Mouse (Mus musculus) megakaryocyte, adult 5-6 weeks (primary cell): Measurements from ENCODE around the gene Arhgap44. TPM values are rescaled to one million over a fixed set of nuclear protein-coding genes. Genes with fewer than 3 reads are reported as not detected.

Source experiments
- ATAC-seq: 2 replicates; pipeline ENCODE4 v1.8.0; 2016; ENCODE audit warnings: mild to moderate bottlenecking, inconsistent platforms; ENCODE audit not compliant: poor library complexity, severe bottlenecking
- total RNA-seq, 2 experiments: library from RNA; stranded (forward) in 1 of 2; stranded (reverse) in 1 of 2; fragments of 153-499, 151-499 nt in 1 of 2; fragments of 221-1000, 200-1000 nt in 1 of 2; gene quantifications; 2 replicates each; pipeline versions ENCODE4 v1.2.3 to v1.2.4; 2015 to 2017

The Arhgap44 gene
- total RNA-seq, 2 experiments from 2014 or later = not detected

GRCm38 (mm10) chr11:65016754-65017153, 146.0 kb downstream of the Arhgap44 start:
- no peak for ATAC-seq

DNA sequence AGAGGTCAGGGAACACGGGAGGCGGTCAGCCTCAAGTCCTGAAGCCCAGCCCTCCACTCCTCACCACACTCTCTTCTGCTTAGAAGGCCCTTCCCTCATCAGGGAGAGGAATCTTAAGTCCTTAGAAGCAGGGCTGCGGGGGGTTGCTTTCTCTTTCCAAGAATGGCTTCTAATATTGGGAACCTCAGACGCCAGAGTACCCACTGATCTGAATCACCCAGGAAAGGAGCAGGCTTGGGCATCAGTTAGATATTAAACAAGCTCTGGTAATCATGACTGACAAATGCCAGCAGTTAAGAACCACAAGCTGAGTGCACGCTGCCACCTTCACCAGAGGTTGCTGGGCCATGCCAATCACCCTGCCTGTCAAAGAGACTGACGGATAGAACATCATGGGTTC, 148.9 kb downstream of the Arhgap44 start:
- no peak for ATAC-seq

- no peak for ATAC-seq
These were observed 156.7 kb downstream of the Arhgap44 start for GRCm38 (mm10) chr11:65006047-65006446.

GRCm38 (mm10) chr11:65004836-65005235, 157.9 kb downstream of the Arhgap44 start:
- ATAC-seq = no peak

DNA sequence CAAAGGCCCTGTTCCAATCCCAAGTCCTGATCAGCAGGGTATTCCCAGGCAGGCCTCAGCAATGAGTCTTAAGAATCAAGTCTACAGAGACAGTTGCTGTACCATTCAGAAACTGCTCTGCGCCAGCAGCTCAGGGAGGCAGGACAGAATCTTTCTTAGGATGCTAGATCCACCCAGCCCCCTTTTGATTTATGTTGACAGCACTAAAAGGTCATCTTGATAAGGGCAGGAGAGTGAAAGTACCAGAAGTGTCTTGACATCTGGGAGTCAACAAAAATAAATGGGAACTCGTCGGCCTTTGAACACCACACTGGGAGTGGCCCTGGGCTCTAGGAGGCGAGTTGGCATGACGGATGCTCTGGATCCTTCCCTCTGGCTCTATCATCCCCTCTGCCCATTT, 159.2 kb downstream of the Arhgap44 start:
- ATAC-seq = no peak

DNA sequence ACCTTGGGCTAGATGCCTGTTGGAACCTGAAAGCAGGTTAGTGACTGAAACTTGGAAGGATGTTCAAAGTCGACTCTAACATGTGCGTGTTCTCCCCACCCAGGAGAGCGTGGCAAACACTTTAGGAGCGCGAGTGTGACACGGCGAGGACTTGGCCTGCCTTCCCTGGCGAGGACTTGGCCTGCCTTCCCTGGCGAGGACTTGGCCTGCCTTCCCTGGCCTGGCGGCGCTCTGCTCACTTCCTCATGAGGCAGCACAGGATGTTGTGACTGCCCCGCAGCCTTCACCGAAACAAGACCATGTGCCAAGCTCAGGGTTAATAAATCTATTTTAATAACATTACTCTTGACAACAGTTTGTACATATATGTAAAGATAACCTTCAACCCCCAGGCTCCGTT, 161.0 kb downstream of the Arhgap44 start:
- no peak for ATAC-seq

- ATAC-seq = no peak
These were observed 163.1 kb downstream of the Arhgap44 start for GRCm38 (mm10) chr11:64999685-65000084.

DNA sequence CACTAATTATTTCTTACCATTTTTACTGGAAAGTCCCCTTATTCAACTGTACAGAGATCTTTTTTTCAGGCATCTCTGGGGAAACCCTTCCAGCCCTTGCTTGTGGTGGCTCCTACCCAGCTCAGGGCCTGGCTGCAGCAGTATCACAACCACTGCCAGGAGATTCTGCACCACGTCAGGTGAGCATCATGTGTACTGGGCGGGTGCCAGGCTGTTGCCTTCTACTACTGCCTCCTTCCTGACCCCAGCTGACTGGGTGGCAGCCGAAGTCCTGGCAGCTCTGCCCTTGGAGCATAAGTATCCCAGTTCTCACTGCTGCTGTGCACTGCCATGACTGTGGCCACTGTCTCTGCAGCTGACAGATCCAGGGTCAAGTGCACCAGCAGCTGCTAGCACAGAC, 164.3 kb downstream of the Arhgap44 start:
- no peak for ATAC-seq

DNA sequence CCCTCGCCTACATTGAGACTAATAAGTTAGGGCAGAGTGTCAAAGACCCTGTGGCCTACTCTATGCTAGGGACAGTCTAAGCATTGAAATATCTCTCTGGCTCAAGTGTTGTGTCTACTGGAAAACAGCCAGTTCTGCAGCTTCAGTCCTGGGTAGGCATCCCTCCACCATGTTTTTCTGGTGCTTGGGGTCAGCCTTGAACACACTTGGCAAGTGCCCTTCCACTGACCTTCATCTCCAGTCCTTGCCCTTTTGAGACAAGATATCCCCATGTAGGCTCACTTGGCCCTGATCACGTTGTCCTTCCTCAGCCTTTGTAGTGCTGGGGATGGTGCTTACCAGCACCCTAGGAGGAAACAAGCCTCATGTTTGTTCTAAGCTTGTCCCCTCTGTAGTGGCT, 174.2 kb downstream of the Arhgap44 start:
- no peak for ATAC-seq

DNA sequence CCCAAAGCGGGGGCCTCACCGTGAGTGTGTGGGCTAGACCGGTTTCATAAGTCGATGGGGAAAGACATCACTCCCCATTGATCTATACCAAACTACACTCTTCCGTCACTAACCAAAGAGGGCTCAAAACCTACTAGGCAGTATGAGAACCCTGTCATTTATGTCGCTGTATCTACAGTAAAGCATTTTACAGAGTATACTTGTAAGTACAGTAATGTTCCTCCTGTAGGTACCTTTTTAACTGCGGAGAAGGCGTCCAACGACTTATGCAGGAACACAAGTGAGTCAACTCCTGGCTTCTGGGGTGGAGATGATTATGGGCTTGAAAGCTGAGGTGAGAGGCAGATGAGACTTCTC, 183.3 kb downstream of the Arhgap44 start:
- no peak for ATAC-seq

- ATAC-seq = peak; percentile 99
These were observed 183.9 kb downstream of the Arhgap44 start, which contains the start of gene Elac2 for GRCm38 (mm10) chr11:64978720-64979488. Elac2 (plus strand) TSS chr11:64979038.

DNA sequence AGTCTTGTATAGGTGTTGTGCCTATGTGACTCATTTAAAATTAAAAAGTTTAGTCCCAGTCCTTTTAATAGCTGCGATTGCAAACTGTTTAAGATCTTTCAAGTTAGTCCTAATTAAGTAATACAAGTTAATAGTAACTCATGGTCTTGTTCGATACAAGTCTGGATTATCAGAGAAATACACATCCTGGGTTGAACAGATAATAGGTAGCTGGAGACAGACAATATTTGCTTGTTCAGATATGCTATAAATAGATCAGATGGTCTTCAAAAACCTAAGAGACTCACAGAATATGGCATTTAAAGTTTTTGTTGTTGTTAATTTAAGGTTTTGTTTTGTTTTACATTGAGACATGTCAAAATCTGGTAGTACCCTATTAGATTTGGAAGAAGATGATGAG, 190.3 kb downstream of the Arhgap44 start:
- ATAC-seq = no peak

GRCm38 (mm10) chr11:64971471-64971988, 191.2 kb downstream of the Arhgap44 start:
- ATAC-seq = no peak

GRCm38 (mm10) chr11:64968939-64969342, 193.8 kb downstream of the Arhgap44 start:
- no peak for ATAC-seq

DNA sequence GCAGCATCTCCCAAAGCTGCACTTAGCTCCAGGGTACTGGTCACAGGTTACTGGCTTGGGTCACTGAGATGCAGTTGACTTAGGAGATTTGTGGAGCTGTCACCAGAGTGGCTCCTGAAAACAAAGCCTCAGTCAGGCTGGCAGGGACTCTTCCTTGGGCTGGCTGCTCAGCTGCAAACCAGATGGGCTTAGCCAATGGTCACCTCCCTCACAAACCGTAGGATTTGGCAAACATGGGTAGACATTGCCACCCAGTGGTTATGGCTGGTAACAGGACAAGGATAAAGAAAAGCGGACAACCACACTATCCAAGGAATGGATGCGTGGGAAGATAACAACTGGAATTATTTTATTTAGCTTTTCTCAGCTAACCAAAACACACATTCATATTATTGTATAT, 194.3 kb downstream of the Arhgap44 start:
- peak; percentile 63; the same call in 1 of the 2 replicates for ATAC-seq

- ATAC-seq = no peak
These were observed 200.1 kb downstream of the Arhgap44 start for GRCm38 (mm10) chr11:64962629-64963028.

DNA sequence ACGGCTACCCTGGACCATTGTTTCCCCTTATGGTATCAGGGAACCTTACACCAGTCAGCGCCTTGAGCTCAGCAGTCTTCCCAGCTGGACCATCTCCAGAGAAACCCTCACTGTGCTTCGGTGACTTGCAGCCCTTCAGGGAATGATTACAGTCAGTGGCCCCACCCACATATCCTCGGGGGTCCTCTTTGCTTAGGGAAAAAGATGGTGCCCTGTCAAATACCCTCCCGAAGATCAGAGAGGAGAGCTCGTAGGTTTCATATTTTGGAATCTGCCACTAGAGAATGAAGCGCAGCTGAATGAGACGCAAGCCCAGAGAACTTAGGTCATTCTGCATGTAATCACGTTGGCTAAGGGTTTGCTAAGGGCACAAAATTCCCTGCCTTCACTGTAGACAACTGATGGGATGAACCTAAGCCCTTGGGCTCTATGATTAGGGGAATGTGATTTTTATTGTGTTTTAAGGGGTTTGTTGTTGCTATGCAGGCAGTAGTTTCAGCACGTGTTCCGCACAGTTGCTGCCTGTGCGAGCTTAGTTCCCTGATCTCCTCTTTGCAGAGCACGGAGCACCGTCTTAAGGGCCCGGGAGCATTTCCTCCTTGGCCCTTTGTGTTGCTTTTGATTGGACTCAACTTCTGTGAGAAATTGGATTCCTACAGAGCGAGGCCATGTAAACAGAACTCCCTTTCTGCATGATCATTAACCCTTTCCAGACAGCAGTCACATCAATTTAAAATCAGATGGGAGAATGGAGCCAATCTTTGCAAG, 205.6 kb downstream of the Arhgap44 start:
- ATAC-seq = no peak

Other genes starting within 250 kb of the Arhgap44 start
- gene Elac2, start 183.9 kb downstream of the Arhgap44 start, total RNA-seq (2015) = 6.4 and 7.0 TPM in 2 replicates
- 12.9 and 17.4 TPM in 2 replicates for gene Elac2, start 183.9 kb downstream of the Arhgap44 start, total RNA-seq (2017)
- gene 1700086D15Rik, start 3.1 kb downstream of the Arhgap44 start, total RNA-seq (2015) = not detected in 2 replicates
- gene 1700086D15Rik, start 3.1 kb downstream of the Arhgap44 start, total RNA-seq (2017) = not detected in 2 replicates
- gene Myocd, start 107.0 kb upstream of the Arhgap44 start, total RNA-seq (2015) = not detected in 2 replicates
- gene Myocd, start 107.0 kb upstream of the Arhgap44 start, total RNA-seq (2017) = not detected in 2 replicates